Mouse (Mus musculus): ENCODE results near the gene Sik2.
A peak's percentile ranks its signal among the peaks of the same experiment; 100 is the strongest.

The Sik2 gene

DNA sequence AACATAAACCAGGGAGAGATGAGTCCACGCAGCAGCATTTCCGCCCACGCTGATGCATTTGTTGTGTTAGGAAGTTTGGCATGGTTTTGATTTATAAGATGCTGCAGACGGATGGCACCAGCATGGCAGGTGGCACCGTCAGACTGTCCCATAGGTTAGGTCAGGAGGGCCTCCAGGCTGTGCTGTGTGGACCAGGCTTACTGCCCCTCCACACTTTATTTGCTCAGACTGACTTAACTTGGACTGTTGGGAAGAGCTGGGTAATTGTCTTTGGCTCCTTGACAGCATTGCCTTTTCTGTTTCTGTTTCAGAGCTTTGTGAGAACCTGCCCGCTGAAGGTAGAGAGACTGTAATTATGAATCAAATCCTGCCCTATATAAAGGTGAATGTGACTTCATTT is 141.9 kb downstream of the Sik2 start:
- no peak for DNase-seq (ENCODE audit: low spot score)

DNA sequence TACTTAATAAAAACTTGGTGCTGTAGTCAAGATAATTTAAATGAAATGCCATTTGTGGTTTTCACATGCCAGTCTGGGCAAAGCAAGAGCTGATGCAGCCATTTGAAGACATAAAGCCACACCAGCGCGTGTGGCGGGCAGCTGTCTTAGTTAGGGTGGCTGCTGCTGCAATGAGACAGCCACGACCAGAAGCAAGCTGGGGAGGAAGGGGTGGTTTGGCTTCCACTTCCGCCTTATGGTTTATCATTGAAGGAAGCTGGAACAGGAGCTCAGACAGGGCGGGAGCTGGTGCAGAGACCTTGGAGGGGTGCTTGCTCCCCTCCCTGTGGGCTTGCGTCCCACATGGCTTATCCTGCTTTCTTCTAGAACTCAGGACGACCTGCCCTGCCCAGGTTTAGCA is 143.1 kb downstream of the Sik2 start:
- DNase-seq (ENCODE audit: low spot score): no peak

DNA sequence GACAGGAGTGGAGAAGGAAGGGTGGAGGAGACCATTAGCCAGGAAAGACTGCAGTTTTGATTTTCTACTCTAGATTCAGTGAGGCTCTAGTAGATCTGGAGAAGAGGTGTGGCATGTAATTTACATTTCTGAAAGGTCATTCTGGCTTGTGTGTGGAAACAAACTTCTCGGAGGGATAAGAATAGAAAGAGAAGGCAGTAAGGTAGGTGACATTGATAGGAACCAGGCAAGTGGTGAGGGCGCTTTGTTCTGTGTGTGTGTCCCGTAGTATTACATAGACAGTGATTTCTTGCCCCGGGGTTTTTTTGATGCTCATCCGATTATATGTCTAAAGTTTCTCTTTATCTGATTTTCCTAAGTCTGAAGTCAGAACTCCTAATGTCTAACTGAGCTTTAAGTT is 144.0 kb downstream of the Sik2 start:
- DNase-seq (ENCODE audit: low spot score): no peak

DNA sequence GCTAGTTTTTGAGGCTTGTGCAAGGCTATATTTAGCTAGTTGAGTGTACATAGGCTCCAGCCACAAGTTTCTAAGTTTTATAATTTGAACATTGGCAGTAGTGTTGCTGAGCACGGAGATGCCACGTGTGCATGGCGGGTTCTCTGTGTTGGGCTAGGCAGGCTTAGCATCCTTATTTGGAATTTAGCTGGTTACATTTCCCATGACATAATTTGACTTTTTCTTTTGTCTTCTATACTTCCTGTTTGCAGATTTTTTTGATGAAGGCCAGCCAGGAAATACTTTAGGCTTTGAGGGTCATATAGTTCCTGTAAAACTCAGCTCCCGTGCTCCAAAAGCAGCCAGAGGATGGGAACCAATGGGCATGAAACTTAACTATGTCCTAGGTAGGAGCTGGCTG is 145.0 kb downstream of the Sik2 start:
- no peak for DNase-seq (ENCODE audit: low spot score)

DNA sequence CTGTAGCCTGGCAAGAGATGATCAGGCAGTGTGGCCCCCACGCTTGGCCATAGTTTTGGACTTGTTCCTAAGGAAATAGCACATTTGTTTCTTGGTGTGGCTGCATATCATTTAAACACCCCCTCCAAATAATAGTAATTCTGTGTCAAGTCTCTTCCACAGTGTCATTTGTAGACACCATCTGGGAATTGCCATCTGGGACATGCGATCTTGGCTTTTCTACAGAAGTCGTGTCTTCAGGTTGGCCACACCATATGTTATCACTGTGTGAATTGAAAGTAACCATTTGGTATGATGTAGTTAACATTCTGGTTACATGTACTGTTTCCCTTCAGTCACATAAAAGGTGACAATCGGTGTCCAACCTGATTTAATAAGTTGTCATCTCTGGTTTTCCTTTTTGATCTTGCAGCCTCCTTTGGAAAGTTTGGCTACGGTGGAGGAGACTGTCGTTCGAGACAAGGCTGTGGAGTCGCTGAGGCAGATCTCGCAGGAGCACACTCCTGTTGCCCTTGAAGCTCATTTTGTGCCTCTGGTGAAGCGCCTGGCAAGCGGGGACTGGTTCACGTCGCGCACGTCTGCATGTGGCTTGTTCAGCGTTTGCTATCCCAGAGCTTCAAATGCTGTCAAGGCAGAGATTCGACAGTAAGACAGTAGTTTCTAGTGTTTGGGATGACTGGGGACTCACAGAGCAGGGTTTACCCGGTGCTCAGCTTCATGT is 147.6 kb downstream of the Sik2 start:
- no peak for DNase-seq (ENCODE audit: low spot score)

DNA sequence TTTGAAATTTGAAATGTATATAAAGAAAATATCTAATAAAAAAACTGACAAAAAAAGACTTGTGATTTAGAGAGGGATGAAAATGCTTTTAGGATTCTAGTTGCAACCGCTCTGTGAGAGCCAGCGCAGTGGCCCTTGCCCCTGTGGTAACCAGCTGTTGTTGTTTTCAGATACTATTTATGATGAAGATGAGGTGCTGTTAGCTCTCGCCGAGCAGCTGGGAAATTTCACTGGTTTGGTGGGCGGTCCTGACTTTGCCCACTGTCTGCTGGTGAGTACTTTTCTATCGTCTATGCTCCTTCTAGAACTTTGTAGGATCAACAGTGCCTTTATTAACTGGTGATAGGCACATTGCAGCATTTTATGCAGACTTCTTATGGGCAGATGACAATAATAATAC is 150.2 kb downstream of the Sik2 start:
- DNase-seq (ENCODE audit: low spot score): no peak

DNA sequence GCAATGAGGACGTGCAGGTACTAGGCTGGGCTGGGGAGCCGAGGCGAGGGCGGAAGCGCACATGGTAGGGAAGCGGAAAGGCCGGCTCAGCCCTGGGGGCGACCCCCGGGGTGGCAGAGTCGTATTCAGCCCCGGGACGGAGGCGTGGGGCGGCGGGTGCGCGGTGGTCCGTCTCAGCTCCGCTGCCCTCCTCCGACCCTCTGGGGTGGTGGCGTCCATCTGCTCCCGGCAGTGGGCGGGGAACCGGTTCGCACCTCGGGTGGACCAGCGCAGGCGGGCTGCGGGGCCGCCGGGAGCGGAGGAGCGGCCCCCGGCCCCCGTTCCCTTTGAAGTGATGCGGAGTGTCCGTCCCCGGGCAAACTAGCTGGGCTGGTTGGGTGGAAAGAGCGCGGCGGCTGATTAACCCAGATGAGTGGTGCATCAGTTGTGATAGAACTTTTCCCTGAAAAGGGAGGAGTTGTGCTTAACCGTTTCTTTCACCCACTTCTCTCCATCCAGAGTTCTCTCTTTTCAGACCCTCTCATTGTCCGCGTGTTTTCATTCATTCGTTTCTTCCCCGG is 151.7 kb downstream of the Sik2 start:
- DNase-seq (ENCODE audit: low spot score): peak; percentile 42

DNA sequence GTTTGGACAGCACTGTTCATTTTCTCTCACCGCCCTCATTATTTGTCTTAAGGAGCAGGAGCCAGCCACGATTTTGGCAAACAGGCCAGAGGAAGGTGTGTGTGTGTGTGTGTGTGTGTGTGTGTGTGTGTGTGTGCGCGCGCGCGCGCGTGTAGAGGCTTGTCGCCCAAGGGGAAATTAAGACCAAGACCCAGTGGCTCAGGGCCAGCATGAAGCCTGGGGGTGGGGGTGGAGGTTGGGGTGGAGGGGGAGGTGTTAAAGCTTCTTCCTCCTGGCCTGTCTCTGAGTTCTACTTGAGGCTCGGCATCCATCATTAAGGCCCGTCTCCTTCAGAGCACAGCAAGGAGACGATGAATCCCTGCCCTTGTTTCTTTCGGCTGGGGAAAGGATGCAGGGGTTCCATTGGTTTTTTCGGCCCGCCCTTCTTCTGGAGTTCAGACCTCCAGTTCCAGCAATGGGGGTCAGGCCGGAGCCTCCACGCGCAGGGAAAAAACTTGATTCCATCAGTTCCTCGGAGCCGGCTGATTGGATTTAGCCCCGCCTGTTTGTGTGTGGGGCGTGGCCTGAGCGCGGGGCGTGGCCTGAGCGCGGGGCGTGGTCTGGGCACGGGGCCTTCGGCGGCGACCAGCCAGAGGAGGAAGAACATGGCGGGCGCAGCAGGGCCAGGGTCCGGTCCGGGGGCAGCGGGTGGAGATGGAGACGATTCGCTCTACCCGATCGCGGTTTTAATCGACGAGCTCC is 152.4 kb downstream of the Sik2 start:
- DNase-seq (ENCODE audit: low spot score): peak; percentile 93

DNA sequence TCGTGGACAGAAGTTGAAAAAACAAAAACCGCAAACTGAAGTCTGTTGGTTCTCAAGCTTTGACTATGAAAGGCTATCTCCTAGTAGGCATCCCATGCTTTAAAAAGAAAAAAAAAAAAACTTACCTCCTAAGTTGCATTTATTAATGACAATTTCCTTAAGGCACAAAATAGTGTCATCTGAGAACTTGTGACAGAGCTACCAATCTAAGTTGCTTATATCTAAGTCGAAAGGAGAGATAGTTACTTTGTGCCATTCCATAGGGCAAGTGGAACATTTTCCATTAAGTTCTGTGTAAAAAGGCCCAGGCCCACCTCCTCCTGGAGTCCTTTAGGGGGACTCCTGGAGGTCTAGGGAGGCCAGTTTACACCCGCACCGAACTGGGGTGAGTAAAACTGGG is 153.1 kb downstream of the Sik2 start:
- DNase-seq (ENCODE audit: low spot score): no peak

DNA sequence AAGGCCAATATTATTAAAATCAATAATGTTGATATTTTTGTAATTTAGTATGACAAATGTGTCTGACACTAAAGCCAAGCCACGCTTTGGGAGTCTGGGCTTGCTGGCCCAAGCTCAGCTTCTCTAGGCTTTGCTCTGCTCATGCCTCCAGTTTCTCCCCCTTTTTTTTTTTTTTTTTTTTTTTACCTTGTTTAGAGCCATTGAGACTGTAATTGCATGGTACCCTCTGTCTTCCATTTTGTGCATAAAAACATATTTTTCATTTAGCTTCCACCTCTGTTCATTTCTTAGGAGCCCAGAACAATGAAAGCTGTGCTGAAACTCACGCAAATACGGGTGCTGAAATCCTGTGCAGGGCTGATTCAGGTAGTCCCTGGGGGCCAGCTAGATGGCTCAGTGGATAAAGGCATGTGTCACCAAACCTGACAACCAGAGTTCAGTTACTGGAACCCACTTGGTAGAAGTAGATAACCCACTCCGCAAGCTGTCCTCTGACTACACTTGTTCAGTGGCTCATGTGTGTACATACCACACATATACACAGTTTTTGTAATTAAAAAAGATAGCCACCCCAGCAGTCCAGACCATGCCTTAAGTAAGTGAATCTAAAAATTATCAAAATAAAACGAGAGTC is 153.6 kb downstream of the Sik2 start:
- no peak for DNase-seq (ENCODE audit: low spot score)

DNA sequence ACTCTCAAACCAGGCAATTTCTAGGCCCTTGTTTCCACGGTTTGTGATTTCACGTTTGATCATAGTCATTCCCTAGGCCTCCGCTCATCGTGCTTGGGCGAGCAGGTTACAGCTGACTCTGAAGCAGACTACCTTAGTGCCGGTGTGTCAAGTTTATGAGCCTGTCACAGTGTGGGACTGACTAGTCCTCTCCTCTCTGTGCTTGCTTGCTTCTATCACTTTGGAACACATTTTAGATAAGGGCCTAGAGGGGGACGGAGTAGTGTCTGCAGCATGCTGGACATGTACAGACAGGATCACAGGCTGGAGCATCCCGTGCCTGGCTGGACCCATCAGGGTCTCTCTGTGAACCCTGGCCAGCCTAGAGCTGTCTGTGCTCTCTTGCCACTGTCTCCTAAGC is 154.5 kb downstream of the Sik2 start:
- DNase-seq (ENCODE audit: low spot score): no peak

DNA sequence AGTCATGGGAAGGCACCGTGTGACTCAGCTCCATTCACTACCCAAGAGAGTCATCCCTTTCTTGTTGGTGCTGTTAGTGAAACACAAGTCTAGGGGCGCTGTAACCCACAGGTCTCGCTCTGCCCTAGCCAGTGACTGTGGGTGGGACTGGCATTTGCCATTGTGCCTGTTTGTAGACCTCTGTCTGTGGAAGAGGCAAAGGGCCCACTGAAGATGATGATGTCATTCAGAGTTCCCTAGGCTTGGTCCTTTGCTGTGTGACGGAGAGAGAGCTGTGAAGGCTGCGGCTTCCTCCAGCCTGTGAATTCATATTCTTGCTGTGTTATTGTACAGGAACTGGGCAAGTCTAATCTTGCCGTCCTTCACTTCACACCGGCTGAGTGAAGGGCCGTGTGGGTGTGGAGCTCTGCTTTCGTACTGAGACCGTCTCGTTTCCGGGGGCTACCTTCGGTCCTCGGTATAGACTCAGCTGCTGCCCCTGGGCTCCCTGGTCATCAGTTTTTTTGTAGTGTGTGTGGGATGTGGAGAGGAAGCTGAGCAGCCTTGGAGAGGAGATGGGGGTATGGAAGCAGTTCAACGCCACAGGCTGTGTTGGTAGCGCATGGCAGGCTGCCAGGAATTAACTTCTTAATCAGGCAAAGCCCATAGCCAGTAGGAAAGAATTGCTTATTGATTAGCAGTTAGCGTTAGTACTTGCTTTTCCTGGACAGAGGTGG is 156.1 kb downstream of the Sik2 start:
- DNase-seq (ENCODE audit: low spot score): peak; percentile 61

DNA sequence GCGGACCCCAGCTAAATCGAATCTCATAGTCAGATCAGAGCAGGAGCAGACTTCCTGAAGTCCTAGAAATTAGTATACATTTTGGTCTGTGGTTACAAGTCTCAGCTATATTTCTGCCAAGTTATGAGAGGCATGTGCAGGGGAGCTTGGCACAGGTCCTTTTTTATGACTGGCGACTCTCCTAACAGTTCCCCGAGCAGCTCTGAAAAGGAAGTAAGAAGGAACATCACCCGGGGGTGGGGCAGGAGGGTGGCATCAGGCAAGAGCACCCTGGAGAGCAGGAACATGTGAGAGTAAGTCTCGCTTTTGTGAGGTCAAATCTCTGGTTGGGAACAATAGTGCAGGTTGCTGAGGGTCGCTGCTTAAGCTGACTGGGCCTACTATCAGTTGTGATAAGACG is 158.2 kb downstream of the Sik2 start:
- peak; percentile 31 for DNase-seq (ENCODE audit: low spot score)

DNA sequence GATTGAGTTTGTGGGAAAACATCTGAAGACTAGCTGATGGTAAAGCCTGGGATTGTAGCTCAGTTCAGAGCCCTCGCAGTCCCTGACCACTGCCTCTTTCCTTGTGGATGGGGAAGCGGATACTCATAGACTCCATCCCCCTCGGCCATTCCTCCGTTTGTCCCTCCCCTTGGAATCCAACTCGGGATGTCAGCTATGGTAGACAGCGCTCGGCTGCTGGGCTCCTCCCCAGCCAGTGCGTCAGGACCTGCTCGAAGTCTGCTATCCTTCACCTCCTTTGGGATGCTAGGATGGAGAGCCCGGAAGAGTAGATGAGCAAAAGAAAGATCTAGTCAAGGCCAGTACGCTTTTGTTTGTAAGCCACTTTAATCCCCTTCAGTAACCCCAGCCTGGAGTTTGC is 158.6 kb downstream of the Sik2 start:
- peak; percentile 33 for DNase-seq (ENCODE audit: low spot score)

DNA sequence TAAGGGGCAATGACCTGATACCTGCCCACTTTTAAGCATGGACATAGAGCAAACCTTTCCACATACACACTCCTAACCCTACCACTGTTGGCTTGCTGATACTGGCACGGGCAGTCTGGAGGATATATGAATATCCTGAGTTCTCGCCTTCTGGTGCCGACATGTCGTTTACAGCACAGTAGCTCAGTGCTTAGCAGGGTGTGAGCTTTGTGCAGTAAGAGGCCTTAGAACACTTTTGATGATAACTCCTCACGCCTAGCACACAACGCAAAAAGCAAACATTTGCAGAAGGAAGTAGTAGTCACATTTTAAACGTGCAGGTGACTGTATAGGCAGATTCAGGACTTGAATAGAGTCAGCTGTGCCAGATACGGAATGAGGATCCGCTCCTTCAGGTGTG is 159.1 kb downstream of the Sik2 start:
- DNase-seq (ENCODE audit: low spot score): no peak

DNA sequence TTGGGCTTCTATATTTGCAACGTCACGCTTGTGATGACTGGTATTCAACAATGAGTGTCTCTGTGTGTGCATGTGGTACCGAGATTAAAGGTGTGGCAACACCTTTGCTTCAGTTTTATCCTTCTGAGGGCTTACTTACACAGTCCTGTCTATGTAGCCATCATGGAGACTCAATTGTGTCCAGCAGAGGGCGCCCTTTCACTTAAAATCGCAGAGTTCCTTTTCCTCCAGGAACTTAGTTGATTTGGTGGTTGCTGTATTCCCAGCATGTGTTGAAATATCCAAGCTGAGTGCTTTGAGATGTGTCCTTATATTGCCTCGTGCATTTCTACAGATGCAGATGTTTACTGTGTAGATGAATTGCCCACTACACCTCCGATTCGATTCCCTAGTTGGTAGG is 159.6 kb downstream of the Sik2 start:
- peak; percentile 94 for DNase-seq (ENCODE audit: low spot score)

DNA sequence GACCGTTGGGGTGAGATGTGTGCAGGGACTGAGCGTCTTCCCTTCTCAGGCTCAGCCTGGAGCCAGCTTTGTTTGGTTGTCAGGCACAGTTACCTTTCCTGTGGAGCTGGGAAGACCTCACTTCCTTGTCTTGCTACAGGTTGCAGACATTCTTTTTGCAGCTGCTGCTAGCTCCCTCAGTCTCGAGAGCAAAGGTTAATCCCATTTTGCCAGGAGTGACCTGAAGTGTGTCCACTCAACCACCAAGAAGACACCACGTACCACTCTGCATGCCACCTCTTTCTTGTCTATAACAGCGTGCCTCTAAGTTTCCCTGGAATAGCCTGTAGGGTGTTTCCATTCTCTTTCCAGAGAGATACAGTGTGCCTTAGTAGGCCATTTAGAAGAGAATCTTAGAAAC is 160.1 kb downstream of the Sik2 start:
- no peak for DNase-seq (ENCODE audit: low spot score)

DNA sequence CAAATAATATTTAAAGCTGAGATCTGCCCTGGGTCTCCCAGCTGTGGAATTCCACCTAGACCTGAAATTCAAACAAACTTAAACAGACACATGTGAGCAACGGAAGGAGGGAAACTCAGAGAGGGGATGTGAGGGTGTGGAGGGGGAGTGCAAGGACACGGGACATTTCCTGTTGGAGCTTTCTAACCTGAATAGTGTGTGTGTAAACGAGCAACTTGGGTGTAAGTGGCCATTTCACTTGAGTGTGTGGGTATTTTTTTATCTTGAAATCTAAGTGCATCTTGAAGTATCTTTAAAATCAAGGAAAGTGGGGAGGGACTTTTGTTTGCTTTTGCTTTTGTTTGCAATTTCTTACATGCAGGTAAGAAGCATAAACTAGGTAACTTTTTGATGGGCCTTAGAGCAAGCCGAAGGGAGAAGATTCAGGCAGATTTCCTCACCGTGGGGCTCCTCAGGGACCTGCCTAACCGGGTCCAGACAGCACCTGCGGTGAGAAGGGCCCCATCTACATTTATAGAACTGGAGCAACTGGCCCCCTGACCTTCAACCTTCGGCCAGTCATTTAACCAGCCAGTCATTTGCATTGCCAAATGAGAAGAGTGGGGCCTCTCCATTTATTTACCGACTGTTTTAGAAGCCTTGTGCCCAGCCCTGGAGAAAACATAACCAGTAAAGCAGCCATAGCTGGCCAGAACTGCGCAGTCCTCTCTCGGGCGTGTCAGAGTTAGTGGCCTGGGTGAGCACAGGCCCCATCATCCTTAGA is 161.1 kb downstream of the Sik2 start:
- peak; percentile 34 for DNase-seq (ENCODE audit: low spot score)

DNA sequence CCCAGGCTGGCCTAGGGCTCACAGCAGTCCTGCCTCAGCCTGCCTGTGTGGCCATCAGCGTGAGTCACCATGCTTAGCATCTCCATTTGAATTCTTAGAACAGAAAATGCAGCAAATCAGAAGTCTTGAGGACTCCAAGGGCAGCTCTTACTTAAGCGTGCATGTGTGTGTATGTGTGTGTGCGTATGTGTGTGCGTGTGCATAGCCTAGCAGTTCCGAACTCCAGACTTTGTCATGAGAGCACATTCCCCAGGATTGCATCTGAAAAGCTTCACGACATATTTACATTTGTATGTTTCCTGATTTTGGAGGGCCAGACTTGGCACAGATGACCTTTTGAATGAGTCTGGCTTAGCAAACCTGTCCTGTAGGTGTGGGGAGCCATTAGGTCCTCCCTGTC is 161.7 kb downstream of the Sik2 start:
- no peak for DNase-seq (ENCODE audit: low spot score)

DNA sequence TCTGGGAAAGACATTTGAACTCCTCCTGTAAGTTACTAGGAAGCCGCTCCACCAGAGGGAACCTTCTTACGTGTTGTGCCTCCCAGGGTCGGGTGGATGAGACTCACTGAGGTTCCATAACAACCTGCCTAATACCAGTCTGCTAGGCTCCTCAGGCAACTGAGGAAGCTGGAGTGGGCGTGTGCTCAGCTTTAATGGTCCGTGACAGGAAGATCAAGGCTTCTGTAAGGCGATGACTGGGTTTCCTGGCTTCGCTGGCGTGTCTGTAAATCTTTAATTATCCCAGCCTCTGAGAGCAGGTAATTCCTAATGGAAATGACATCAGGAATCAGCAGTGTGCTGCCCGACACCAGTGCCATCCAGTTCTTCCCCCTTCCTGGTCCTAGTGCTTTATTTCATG is 163.3 kb downstream of the Sik2 start:
- DNase-seq (ENCODE audit: low spot score): no peak

DNA sequence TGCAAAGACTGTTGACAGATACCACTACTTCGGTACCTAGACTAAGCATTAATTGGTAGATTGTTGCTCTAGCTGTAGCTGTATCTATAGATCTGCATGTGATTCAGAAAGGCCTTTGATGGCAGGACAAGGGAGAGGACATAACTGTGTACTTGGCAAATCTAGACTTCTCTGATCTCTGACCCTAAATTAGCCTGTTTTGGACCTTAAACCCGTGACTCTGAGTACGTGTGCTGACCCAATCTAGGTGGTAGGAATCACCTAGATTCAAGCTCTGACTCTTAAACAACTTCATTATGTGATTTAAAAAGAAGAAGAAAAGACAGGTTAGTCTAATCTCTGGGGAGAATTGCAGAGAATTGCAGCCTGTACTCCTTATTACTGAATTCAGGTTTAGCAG is 163.8 kb downstream of the Sik2 start, which contains the start of gene Ppp2r1b:
Gene Ppp2r1b (plus strand): TSS at position 221 of the 400 bp plus-strand sequence.
- no peak for DNase-seq (ENCODE audit: low spot score)

All from urinary bladder, postnatal 14 days (tissue).